Mouse (Mus musculus) embryonic facial prominence, embryonic 15.5 days (tissue): ENCODE data around the gene Chrdl1. TPM values are rescaled to one million over a fixed set of nuclear protein-coding genes. Genes with fewer than 3 reads are reported as not detected.

Source experiments
- ATAC-seq: fragments of 200-750 bp; cut with Nextera tagmentation; 2 replicates; pipeline ENCODE4 v1.8.0; 2017; ENCODE audit warnings: low read depth, moderate TSS enrichment; ENCODE audit not compliant: insufficient number of reproducible peaks, low FRiP score, low TSS enrichment
- H3K27ac ChIP-seq: fragments of 300-500 bp; sonication (generic); replicated peaks from 2 replicates; pipeline ENCODE4 v1.5.1; 2015; ENCODE audit warnings: mild to moderate bottlenecking, inconsistent platforms
- H3K27me3 ChIP-seq: fragments of 300-500 bp; sonication (generic); 2 replicates; pipeline ENCODE4 v1.6.1; 2015; ENCODE audit warnings: inconsistent platforms
- H3K36me3 ChIP-seq: fragments of 300-500 bp; sonication (generic); 2 replicates; pipeline ENCODE4 v1.6.1; 2015; ENCODE audit warnings: mild to moderate bottlenecking, inconsistent platforms
- H3K4me1 ChIP-seq: fragments of 300-500 bp; sonication (generic); 2 replicates; pipeline ENCODE4 v1.6.1; 2015; ENCODE audit warnings: inconsistent platforms
- H3K4me2 ChIP-seq: fragments of 300-500 bp; sonication (generic); replicated peaks from 2 replicates; pipeline ENCODE4 v1.6.1; 2015; ENCODE audit warnings: mild to moderate bottlenecking, inconsistent platforms
- H3K4me3 ChIP-seq: fragments of 300-500 bp; sonication (generic); replicated peaks from 2 replicates; pipeline ENCODE4 v1.5.1; 2015; ENCODE audit warnings: mild to moderate bottlenecking, inconsistent platforms
- H3K9ac ChIP-seq: fragments of 300-500 bp; sonication (generic); 2 replicates; pipeline ENCODE4 v1.6.1; 2015; ENCODE audit warnings: inconsistent platforms
- H3K9me3 ChIP-seq: fragments of 300-500 bp; sonication (generic); replicated peaks from 2 replicates; pipeline ENCODE4 v1.6.1; 2016; ENCODE audit warnings: inconsistent platforms
- WGBS: fragments of 180-500 bp; shearing (Covaris S2); methylation state at CpG from one replicate; pipeline ENCODE4 v1.1.7; 2015; 5-methylcytosine and 5-hydroxymethylcytosine counted together
- polyA plus RNA-seq: library from polyadenylated mRNA; unstranded; fragments of >200 nt; fragmentation: Nextera tagmentation; extraction: Ambion mirVana; gene quantifications from 2 replicates; pipeline ENCODE4 v1.2.1, GENCODE M21; 2015

The Chrdl1 gene
- polyA plus RNA-seq = 12.6 and 15.8 TPM in 2 replicates

- WGBS = 21% methylated on average over 34 of the region's 37 CpGs
- H3K36me3 ChIP-seq = no peaks in the 10 kb centered on the region
- peaks cover 24% of the 10 kb centered on the region for H3K27me3 ChIP-seq
- H3K4me1 ChIP-seq = no peaks in the 10 kb centered on the region
- H3K4me2 ChIP-seq = peak within 1 kb of the TSS; percentile 57
- no peaks in the 10 kb centered on the region for H3K9me3 ChIP-seq
- H3K27ac ChIP-seq = no peak within 1 kb of the TSS
- peak within 1 kb of the TSS; percentile 45 for H3K4me3 ChIP-seq
- no peak for ATAC-seq
- H3K9ac ChIP-seq = no peak within 1 kb of the TSS
Measured at GRCm38 (mm10) chrX:143393791-143394369, at the start of gene Chrdl1. Gene Chrdl1 (minus strand): TSS chrX:143394262.

GRCm38 (mm10) chrX:143442638-143443037, 48.6 kb upstream of the Chrdl1 start:
- Histone ChIP-seq H3K27me3 (0 out of 2 replicates have a peak, but pooled peaks cover 3% of the 10 kb centered on the region), H3K4me3 (no peak overlapping the region), H3K9me3 (no peaks in the 10 kb centered on the region), H3K36me3 (no peaks in the 10 kb centered on the region), H3K4me2 (no peak overlapping the region), H3K9ac (no peak overlapping the region), H3K4me1 (no peaks in the 10 kb centered on the region), H3K27ac (no peak overlapping the region)
- ATAC-seq = no peak
- 52% methylated on average over 4 of the region's 4 CpGs for WGBS

GRCm38 (mm10) chrX:143404601-143405000, 10.5 kb upstream of the Chrdl1 start:
- Histone ChIP-seq H3K4me1 (no peaks in the 10 kb centered on the region), H3K9ac (no peak overlapping the region), H3K27ac (no peak overlapping the region), H3K4me3 (no peak overlapping the region), H3K4me2 (no peak overlapping the region), H3K27me3 (peaks cover 5% of the 10 kb centered on the region), H3K9me3 (no peaks in the 10 kb centered on the region), H3K36me3 (no peaks in the 10 kb centered on the region)
- no peak for ATAC-seq
- WGBS = 43% methylated on average over 2 of the region's 2 CpGs

- no peak overlapping the region for H3K4me2 ChIP-seq
- no peak overlapping the region for H3K27ac ChIP-seq
- 60% methylated on average over 4 of the region's 4 CpGs for WGBS
Measured at GRCm38 (mm10) chrX:143366256-143366959, 27.7 kb downstream of the Chrdl1 start.

GRCm38 (mm10) chrX:143347227-143347626, 46.8 kb downstream of the Chrdl1 start:
- ATAC-seq = no peak
- Histone ChIP-seq H3K9me3 (no peaks in the 10 kb centered on the region), H3K27ac (no peak overlapping the region), H3K36me3 (no peaks in the 10 kb centered on the region), H3K9ac (no peak overlapping the region), H3K4me2 (no peak overlapping the region), H3K4me3 (no peak overlapping the region), H3K27me3 (0 out of 2 replicates have a peak, but pooled peaks cover 4% of the 10 kb centered on the region), H3K4me1 (no peaks in the 10 kb centered on the region)
- WGBS = 36% methylated on average over 5 of the region's 5 CpGs

More at GRCm38 (mm10) chrX:143366256-143366959, 27.7 kb downstream of the Chrdl1 start:
- no peak overlapping the region for H3K4me3 ChIP-seq
- H3K9me3 ChIP-seq = no peaks in the 10 kb centered on the region
- ATAC-seq = no peak
- no peaks in the 10 kb centered on the region for H3K27me3 ChIP-seq
- no peak overlapping the region for H3K9ac ChIP-seq
- H3K4me1 ChIP-seq = no peaks in the 10 kb centered on the region
- H3K36me3 ChIP-seq = no peaks in the 10 kb centered on the region

- H3K27me3 ChIP-seq = 0 out of 2 replicates have a peak, but pooled peaks cover 4% of the 10 kb centered on the region
- no peaks in the 10 kb centered on the region for H3K4me1 ChIP-seq
- H3K4me3 ChIP-seq = no peak overlapping the region
- H3K4me2 ChIP-seq = no peak overlapping the region
- H3K36me3 ChIP-seq = no peaks in the 10 kb centered on the region
- WGBS = 41% methylated on average over 3 of the region's 3 CpGs
- H3K27ac ChIP-seq = no peak overlapping the region
- no peak overlapping the region for H3K9ac ChIP-seq
- no peak for ATAC-seq
- no peaks in the 10 kb centered on the region for H3K9me3 ChIP-seq
Measured at GRCm38 (mm10) chrX:143346739-143347138, 47.3 kb downstream of the Chrdl1 start.

- Histone ChIP-seq H3K4me3 (no peak overlapping the region), H3K4me2 (no peak overlapping the region), H3K27me3 (no peaks in the 10 kb centered on the region), H3K36me3 (no peaks in the 10 kb centered on the region), H3K9me3 (no peaks in the 10 kb centered on the region), H3K4me1 (no peaks in the 10 kb centered on the region), H3K9ac (no peak overlapping the region), H3K27ac (no peak overlapping the region)
- no peak for ATAC-seq
- 43% methylated on average over 5 of the region's 5 CpGs for WGBS
Measured at GRCm38 (mm10) chrX:143344509-143345495, 49.3 kb downstream of the Chrdl1 start.

GRCm38 (mm10) chrX:143338156-143338555, 55.9 kb downstream of the Chrdl1 start:
- ATAC-seq = no peak
- no peak overlapping the region for H3K4me3 ChIP-seq
- H3K27ac ChIP-seq = no peak overlapping the region
- H3K4me2 ChIP-seq = no peak overlapping the region
- H3K9ac ChIP-seq = no peak overlapping the region
- H3K9me3 ChIP-seq = no peaks in the 10 kb centered on the region
- peaks cover 12% of the 10 kb centered on the region for H3K27me3 ChIP-seq
- no peaks in the 10 kb centered on the region for H3K4me1 ChIP-seq
- 31% methylated on average over 4 of the region's 4 CpGs for WGBS
- no peaks in the 10 kb centered on the region for H3K36me3 ChIP-seq

GRCm38 (mm10) chrX:143337561-143337960, 56.5 kb downstream of the Chrdl1 start:
- Histone ChIP-seq H3K9me3 (no peaks in the 10 kb centered on the region), H3K4me1 (no peaks in the 10 kb centered on the region), H3K9ac (no peak overlapping the region), H3K4me2 (no peak overlapping the region), H3K36me3 (no peaks in the 10 kb centered on the region), H3K27me3 (peaks cover 12% of the 10 kb centered on the region), H3K27ac (no peak overlapping the region), H3K4me3 (no peak overlapping the region)
- no peak for ATAC-seq
- WGBS = 38% methylated on average over 3 of the region's 3 CpGs

GRCm38 (mm10) chrX:143336661-143337060, 57.4 kb downstream of the Chrdl1 start:
- peaks cover 12% of the 10 kb centered on the region for H3K27me3 ChIP-seq
- ATAC-seq = no peak
- no peaks in the 10 kb centered on the region for H3K36me3 ChIP-seq
- 90% methylated on average over 4 of the region's 4 CpGs for WGBS
- H3K9ac ChIP-seq = no peak overlapping the region
- H3K4me3 ChIP-seq = no peak overlapping the region
- H3K27ac ChIP-seq = no peak overlapping the region
- no peaks in the 10 kb centered on the region for H3K9me3 ChIP-seq
- H3K4me1 ChIP-seq = no peaks in the 10 kb centered on the region
- H3K4me2 ChIP-seq = no peak overlapping the region

- WGBS = 45% methylated on average over 5 of the region's 5 CpGs
- Histone ChIP-seq H3K9me3 (no peaks in the 10 kb centered on the region), H3K4me3 (no peak overlapping the region), H3K4me2 (no peak overlapping the region), H3K4me1 (no peaks in the 10 kb centered on the region), H3K36me3 (no peaks in the 10 kb centered on the region), H3K27ac (no peak overlapping the region), H3K27me3 (peaks cover 12% of the 10 kb centered on the region), H3K9ac (no peak overlapping the region)
- no peak for ATAC-seq
Measured at GRCm38 (mm10) chrX:143335846-143336245, 58.2 kb downstream of the Chrdl1 start.
